Mouse (Mus musculus): Measurements from ENCODE around the gene Pdxdc1.

DNA sequence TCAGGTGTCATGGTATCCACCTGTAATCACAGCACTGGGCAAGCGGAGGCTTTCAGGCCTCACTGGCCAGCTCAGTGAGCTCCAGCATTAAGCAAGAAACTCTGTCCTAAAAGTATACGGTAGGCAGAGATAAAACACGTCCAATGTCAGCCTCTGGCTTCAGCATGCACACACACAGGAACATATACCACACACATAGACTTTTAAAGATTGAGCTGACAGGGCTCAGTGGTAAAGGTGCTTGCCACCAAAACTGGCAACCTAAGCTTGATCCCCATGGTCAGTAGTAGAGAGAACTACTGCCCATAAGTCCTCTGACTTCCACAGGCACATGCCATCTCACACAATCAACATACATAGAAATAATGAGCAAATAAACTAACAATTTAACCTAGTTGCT is 62.0 kb downstream of the Pdxdc1 start:
- TF ChIP-seq ZC3H11A (IDR thresholded peaks at IDR 0.05; ENCODE audit: borderline replicate concordance, low read depth, low read length) (no peak), MAFK (IDR thresholded peaks at IDR 0.05; ENCODE audit: insufficient read depth, low read depth, low read length) (no peak), HCFC1 (IDR thresholded peaks at IDR 0.05; ENCODE audit: borderline replicate concordance, insufficient read depth, low read length) (no peak)
